Mouse (Mus musculus) lung, postnatal 0 days (tissue): Measurements from ENCODE around the gene Dapl1. TPM values are rescaled to one million over a fixed set of nuclear protein-coding genes. Genes with fewer than 3 reads are reported as not detected.

Source experiments
- ATAC-seq: fragments of 200-750 bp; cut with Nextera tagmentation; 2 replicates; pipeline ENCODE4 v1.8.0; 2017; ENCODE audit warnings: moderate library complexity
- DNase-seq: peaks from one replicate; pipeline ENCODE4 v3.0.0-alpha.2; 2016; ENCODE audit warnings: low spot score
- H3K27ac ChIP-seq: fragments of 300-500 bp; sonication (generic); 2 replicates; pipeline ENCODE4 v1.5.1; 2014; ENCODE audit warnings: antibody characterized with exemption, mild to moderate bottlenecking, low read length, mixed read lengths
- H3K27me3 ChIP-seq: fragments of 300-500 bp; sonication (generic); replicated peaks from 2 replicates; pipeline ENCODE4 v1.6.1; 2014; ENCODE audit warnings: low read length, mixed read lengths; ENCODE audit not compliant: insufficient read depth
- H3K36me3 ChIP-seq: fragments of 300-500 bp; sonication (generic); 2 replicates; pipeline ENCODE4 v1.6.1; 2014; ENCODE audit warnings: low read length, mixed read lengths; ENCODE audit not compliant: insufficient read depth
- H3K4me1 ChIP-seq: fragments of 300-500 bp; sonication (generic); 2 replicates; pipeline ENCODE4 v1.6.1; 2014; ENCODE audit warnings: antibody characterized with exemption, low read depth, low read length, mixed read lengths; ENCODE audit not compliant: insufficient read depth
- H3K4me2 ChIP-seq: fragments of 300-500 bp; sonication (generic); replicated peaks from 2 replicates; pipeline ENCODE4 v1.6.1; 2014; ENCODE audit warnings: low read depth, mild to moderate bottlenecking, low read length, moderate library complexity, mixed read lengths
- H3K4me3 ChIP-seq: fragments of 300-500 bp; sonication (generic); 2 replicates; pipeline ENCODE4 v1.5.1; 2014; ENCODE audit warnings: low read depth, low read length
- H3K9ac ChIP-seq: fragments of 300-500 bp; sonication (generic); replicated peaks from 2 replicates; pipeline ENCODE4 v1.6.1; 2014; ENCODE audit warnings: low read depth, mild to moderate bottlenecking
- H3K9me3 ChIP-seq: fragments of 300-500 bp; sonication (generic); 2 replicates; pipeline ENCODE4 v1.6.1; 2016; ENCODE audit warnings: low read length, mixed read lengths
- CTCF ChIP-seq: IDR thresholded peaks from 2 replicates; pipeline ENCODE4 v1.5.1; 2016; ENCODE audit warnings: antibody characterized with exemption, mild to moderate bottlenecking
- EP300 ChIP-seq: IDR thresholded peaks from 2 replicates; pipeline ENCODE4 v1.6.1; 2016; ENCODE audit warnings: antibody characterized with exemption, mild to moderate bottlenecking, control low read depth
- WGBS: fragments of 180-500 bp; shearing (Covaris S2); extraction: QIAGEN DNeasy Blood & Tissue Kit; methylation state at CpG from one replicate; pipeline ENCODE4 v1.1.7; 2014; 5-methylcytosine and 5-hydroxymethylcytosine counted together
- polyA plus RNA-seq: library from polyadenylated mRNA; unstranded; fragments of >200 nt; fragmentation: Nextera tagmentation; extraction: Ambion mirVana; gene quantifications from 2 replicates; pipeline ENCODE4 v1.2.1, GENCODE M21; 2015

The Dapl1 gene
- polyA plus RNA-seq, 1 experiment from 2014 or later = 1.8 TPM

- WGBS = 48% methylated on average over 17 of the region's 17 CpGs
- no peak overlapping the region for H3K27ac ChIP-seq
Measured at GRCm38 (mm10) chr2:59529574-59530080, 45.2 kb downstream of the Dapl1 start.

GRCm38 (mm10) chr2:59530811-59531210 is 46.4 kb downstream of the Dapl1 start:
- 92% methylated on average over 3 of the region's 3 CpGs for WGBS
- H3K36me3 ChIP-seq = no peaks in the 10 kb centered on the region
- no peaks in the 10 kb centered on the region for H3K27me3 ChIP-seq

More at GRCm38 (mm10) chr2:59529574-59530080, 45.2 kb downstream of the Dapl1 start:
- H3K4me2 ChIP-seq = no peak overlapping the region
- no peak overlapping the region for H3K4me3 ChIP-seq
- TF ChIP-seq EP300 (no peak), CTCF (no peak)
- H3K9me3 ChIP-seq = no peaks in the 10 kb centered on the region
- no peak for ATAC-seq
- no peaks in the 10 kb centered on the region for H3K36me3 ChIP-seq
- no peak overlapping the region for H3K9ac ChIP-seq
- H3K27me3 ChIP-seq = no peaks in the 10 kb centered on the region
- no peak for DNase-seq
- no peaks in the 10 kb centered on the region for H3K4me1 ChIP-seq

GRCm38 (mm10) chr2:59532999-59533398 is 48.5 kb downstream of the Dapl1 start:
- Histone ChIP-seq H3K9me3 (no peaks in the 10 kb centered on the region), H3K27ac (no peak overlapping the region), H3K4me2 (no peak overlapping the region), H3K4me1 (no peaks in the 10 kb centered on the region), H3K36me3 (no peaks in the 10 kb centered on the region), H3K4me3 (no peak overlapping the region), H3K27me3 (no peaks in the 10 kb centered on the region), H3K9ac (no peak overlapping the region)
- TF ChIP-seq CTCF = no peak
- TF ChIP-seq EP300 = no peak
- DNase-seq (no peak), ATAC-seq (no peak)
- WGBS = 89% methylated on average over 3 of the region's 3 CpGs

More at GRCm38 (mm10) chr2:59530811-59531210, 46.4 kb downstream of the Dapl1 start:
- ATAC-seq (no peak), DNase-seq (no peak)
- Histone ChIP-seq H3K4me1 (no peaks in the 10 kb centered on the region), H3K4me3 (no peak overlapping the region), H3K9me3 (no peaks in the 10 kb centered on the region), H3K27ac (no peak overlapping the region), H3K4me2 (no peak overlapping the region), H3K9ac (no peak overlapping the region)
- TF ChIP-seq CTCF (no peak), EP300 (no peak)

- Histone ChIP-seq H3K9me3 (no peaks in the 10 kb centered on the region), H3K27me3 (no peaks in the 10 kb centered on the region), H3K4me3 (no peak overlapping the region), H3K36me3 (no peaks in the 10 kb centered on the region), H3K9ac (no peak overlapping the region), H3K4me2 (no peak overlapping the region), H3K27ac (no peak overlapping the region), H3K4me1 (no peaks in the 10 kb centered on the region)
- 91% methylated on average over 10 of the region's 10 CpGs for WGBS
- no peak for DNase-seq
- ATAC-seq = no peak
- TF ChIP-seq EP300 = no peak
- no peak for TF ChIP-seq CTCF
Measured at GRCm38 (mm10) chr2:59533504-59533903, 49.1 kb downstream of the Dapl1 start.

GRCm38 (mm10) chr2:59533971-59534748 is 49.7 kb downstream of the Dapl1 start:
- H3K9ac ChIP-seq = no peak overlapping the region
- H3K4me2 ChIP-seq = no peak overlapping the region
- WGBS = 63% methylated on average over 15 of the region's 15 CpGs
- H3K27ac ChIP-seq = no peak overlapping the region
- no peaks in the 10 kb centered on the region for H3K36me3 ChIP-seq
- ATAC-seq = no peak
- H3K9me3 ChIP-seq = no peaks in the 10 kb centered on the region
- TF ChIP-seq EP300 (no peak), CTCF (no peak)
- no peaks in the 10 kb centered on the region for H3K27me3 ChIP-seq
- H3K4me1 ChIP-seq = no peaks in the 10 kb centered on the region
- H3K4me3 ChIP-seq = no peak overlapping the region
- DNase-seq = no peak

GRCm38 (mm10) chr2:59536958-59537357 is 52.5 kb downstream of the Dapl1 start:
- H3K27ac ChIP-seq = no peak overlapping the region
- TF ChIP-seq CTCF = no peak
- TF ChIP-seq EP300 = no peak
- no peaks in the 10 kb centered on the region for H3K27me3 ChIP-seq
- 87% methylated on average over 2 of the region's 2 CpGs for WGBS
- H3K9me3 ChIP-seq = no peaks in the 10 kb centered on the region
- no peak overlapping the region for H3K9ac ChIP-seq
- no peak for DNase-seq
- no peak for ATAC-seq
- no peak overlapping the region for H3K4me3 ChIP-seq
- no peaks in the 10 kb centered on the region for H3K36me3 ChIP-seq
- no peak overlapping the region for H3K4me2 ChIP-seq
- H3K4me1 ChIP-seq = no peaks in the 10 kb centered on the region
